Mouse (Mus musculus): Measurements from ENCODE around the gene Rnf114. TPM values are rescaled to one million over a fixed set of nuclear protein-coding genes. Genes with fewer than 3 reads are reported as not detected.

Gene Rnf114
- total and polyA plus RNA-seq, 2 experiments: 44.3 to 71.0 TPM

GRCm38 (mm10) chr2:167519606-167520252, 27.3 kb downstream of the Rnf114 start:
- DNase-seq (ENCODE audit: extremely low read depth, low read depth, low spot score): no peak
- TF ChIP-seq CTCF (IDR thresholded peaks at IDR 0.05; ENCODE audit: low read depth, low read length): 0 out of 2 replicates have a peak, but pooled peaks have one; percentile 3
- no peak for TF ChIP-seq POLR2A (IDR thresholded peaks at IDR 0.05; ENCODE audit: extremely low read depth, insufficient read depth, low read length)
- H3K27me3 ChIP-seq (ENCODE audit: control insufficient read depth, insufficient read depth, low read length): no peaks in the 10 kb centered on the region
- H3K4me1 ChIP-seq (ENCODE audit: control insufficient read depth, insufficient read depth, low read length): no peaks in the 10 kb centered on the region
- no peak overlapping the region for H3K9ac ChIP-seq (ENCODE audit: low read depth, low read length)
- whole genome bisulfite sequencing: 90% methylated on average over 5 of the region's 5 CpGs
- no peaks in the 10 kb centered on the region for H3K79me2 ChIP-seq (ENCODE audit: control insufficient read depth, insufficient read depth, low read length)
- H3K4me3 ChIP-seq (ENCODE audit: insufficient read depth, low read depth, low read length): no peak overlapping the region
- H3K27ac ChIP-seq (replicated peaks; ENCODE audit: insufficient read depth, low read depth, low read length): no peak overlapping the region
- H3K36me3 ChIP-seq (ENCODE audit: control insufficient read depth, insufficient read depth, low read length): peaks cover 18% of the 10 kb centered on the region

DNA sequence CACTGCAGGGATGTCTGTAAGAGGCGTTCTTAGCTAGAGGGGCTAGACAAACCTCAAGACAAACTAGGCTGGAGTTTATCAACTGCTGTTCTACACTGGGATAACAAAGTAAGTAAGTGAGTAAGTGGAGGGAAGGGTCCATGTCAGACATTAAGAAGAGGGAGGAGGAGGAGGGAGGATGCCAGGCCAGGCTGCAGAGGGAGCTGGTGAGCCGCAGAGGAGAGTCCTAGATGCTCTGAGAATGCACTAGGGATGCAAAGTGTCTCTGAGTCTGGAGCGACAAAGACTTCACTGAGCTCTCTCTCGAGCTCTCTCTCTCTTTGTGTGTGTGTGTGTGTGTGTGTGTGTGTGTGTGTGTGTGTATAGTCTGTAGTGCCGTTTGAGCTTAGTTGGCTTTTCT, 35.8 kb downstream of the Rnf114 start:
- 31% methylated on average over 5 of the region's 5 CpGs for WGBS
- Histone ChIP-seq H3K4me3 (ENCODE audit: insufficient read depth, low read depth, low read length) (no peak overlapping the region), H3K79me2 (ENCODE audit: control insufficient read depth, insufficient read depth, low read length) (no peaks in the 10 kb centered on the region), H3K27me3 (ENCODE audit: control insufficient read depth, insufficient read depth, low read length) (no peaks in the 10 kb centered on the region), H3K36me3 (ENCODE audit: control insufficient read depth, insufficient read depth, low read length) (no peaks in the 10 kb centered on the region), H3K9ac (ENCODE audit: low read depth, low read length) (no peak overlapping the region), H3K4me1 (ENCODE audit: control insufficient read depth, insufficient read depth, low read length) (no peaks in the 10 kb centered on the region), H3K27ac (replicated peaks; ENCODE audit: insufficient read depth, low read depth, low read length) (no peak overlapping the region)
- no peak for DNase-seq (ENCODE audit: extremely low read depth, low read depth, low spot score)
- TF ChIP-seq POLR2A (IDR thresholded peaks at IDR 0.05; ENCODE audit: extremely low read depth, insufficient read depth, low read length): no peak
- peak; percentile 67 for TF ChIP-seq CTCF (IDR thresholded peaks at IDR 0.05; ENCODE audit: low read depth, low read length)

GRCm38 (mm10) chr2:167529935-167530513, 37.6 kb downstream of the Rnf114 start:
- H3K27me3 ChIP-seq (ENCODE audit: control insufficient read depth, insufficient read depth, low read length): no peaks in the 10 kb centered on the region
- no peaks in the 10 kb centered on the region for H3K79me2 ChIP-seq (ENCODE audit: control insufficient read depth, insufficient read depth, low read length)
- no peak for DNase-seq (ENCODE audit: extremely low read depth, low read depth, low spot score)
- no peaks in the 10 kb centered on the region for H3K4me1 ChIP-seq (ENCODE audit: control insufficient read depth, insufficient read depth, low read length)
- no peak overlapping the region for H3K9ac ChIP-seq (ENCODE audit: low read depth, low read length)
- no peaks in the 10 kb centered on the region for H3K36me3 ChIP-seq (ENCODE audit: control insufficient read depth, insufficient read depth, low read length)
- WGBS: 65% methylated on average over 5 of the region's 5 CpGs
- no peak overlapping the region for H3K27ac ChIP-seq (replicated peaks; ENCODE audit: insufficient read depth, low read depth, low read length)
- TF ChIP-seq CTCF (IDR thresholded peaks at IDR 0.05; ENCODE audit: low read depth, low read length) (no peak), POLR2A (IDR thresholded peaks at IDR 0.05; ENCODE audit: extremely low read depth, insufficient read depth, low read length) (no peak)
- H3K4me3 ChIP-seq (ENCODE audit: insufficient read depth, low read depth, low read length): no peak overlapping the region

DNA sequence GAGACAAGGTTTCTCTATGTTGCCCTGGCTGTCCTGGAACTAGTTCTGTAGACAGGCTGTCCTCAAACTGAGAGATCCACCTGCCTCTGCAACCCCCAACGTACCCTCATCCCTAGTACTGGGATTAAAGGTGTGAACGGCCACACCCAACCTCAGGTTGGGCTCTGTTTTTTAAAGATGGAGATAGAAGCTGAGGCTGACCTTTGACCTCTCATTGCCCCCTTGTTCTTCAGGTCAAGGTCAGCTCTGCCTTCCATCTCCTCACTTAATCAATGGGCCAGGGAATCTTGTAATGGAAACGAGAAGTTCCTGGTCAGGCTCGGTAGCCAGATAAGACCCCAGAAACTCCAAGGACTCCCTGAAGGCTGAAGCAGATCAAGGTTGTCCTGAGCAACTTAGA, 38.1 kb downstream of the Rnf114 start:
- no peaks in the 10 kb centered on the region for H3K27me3 ChIP-seq (ENCODE audit: control insufficient read depth, insufficient read depth, low read length)
- no peak overlapping the region for H3K9ac ChIP-seq (ENCODE audit: low read depth, low read length)
- H3K36me3 ChIP-seq (ENCODE audit: control insufficient read depth, insufficient read depth, low read length): no peaks in the 10 kb centered on the region
- no peak for TF ChIP-seq CTCF (IDR thresholded peaks at IDR 0.05; ENCODE audit: low read depth, low read length)
- no peak for TF ChIP-seq POLR2A (IDR thresholded peaks at IDR 0.05; ENCODE audit: extremely low read depth, insufficient read depth, low read length)
- no peak overlapping the region for H3K27ac ChIP-seq (replicated peaks; ENCODE audit: insufficient read depth, low read depth, low read length)
- no peaks in the 10 kb centered on the region for H3K79me2 ChIP-seq (ENCODE audit: control insufficient read depth, insufficient read depth, low read length)
- H3K4me3 ChIP-seq (ENCODE audit: insufficient read depth, low read depth, low read length): no peak overlapping the region
- no peak for DNase-seq (ENCODE audit: extremely low read depth, low read depth, low spot score)
- 90% methylated on average over 4 of the region's 4 CpGs for WGBS
- no peaks in the 10 kb centered on the region for H3K4me1 ChIP-seq (ENCODE audit: control insufficient read depth, insufficient read depth, low read length)

DNA sequence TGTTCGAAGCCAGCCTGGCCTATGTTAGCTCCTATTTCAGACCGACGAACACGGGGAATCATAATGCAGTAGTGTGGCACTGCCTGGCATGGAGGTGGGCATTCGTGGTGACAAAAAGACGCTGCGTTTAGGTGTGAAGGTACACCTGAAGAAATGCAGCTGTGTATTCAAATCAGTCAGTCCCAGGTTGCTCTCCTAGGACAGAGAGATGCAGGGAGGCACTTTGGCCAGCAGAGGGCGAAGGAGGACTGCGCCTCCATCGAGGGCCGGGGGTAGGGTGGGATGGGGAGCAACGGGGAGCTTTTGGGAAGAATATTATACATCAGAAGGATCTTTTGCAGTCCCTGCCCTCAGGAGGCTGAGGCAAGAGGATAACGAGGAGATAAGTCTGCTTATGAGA, 39.7 kb downstream of the Rnf114 start:
- no peaks in the 10 kb centered on the region for H3K79me2 ChIP-seq (ENCODE audit: control insufficient read depth, insufficient read depth, low read length)
- 24% methylated on average over 13 of the region's 13 CpGs for WGBS
- H3K27me3 ChIP-seq (ENCODE audit: control insufficient read depth, insufficient read depth, low read length): no peaks in the 10 kb centered on the region
- TF ChIP-seq CTCF (IDR thresholded peaks at IDR 0.05; ENCODE audit: low read depth, low read length) (peak; percentile 90), POLR2A (IDR thresholded peaks at IDR 0.05; ENCODE audit: extremely low read depth, insufficient read depth, low read length) (no peak)
- H3K4me1 ChIP-seq (ENCODE audit: control insufficient read depth, insufficient read depth, low read length): no peaks in the 10 kb centered on the region
- H3K36me3 ChIP-seq (ENCODE audit: control insufficient read depth, insufficient read depth, low read length): no peaks in the 10 kb centered on the region
- no peak overlapping the region for H3K9ac ChIP-seq (ENCODE audit: low read depth, low read length)
- no peak overlapping the region for H3K4me3 ChIP-seq (ENCODE audit: insufficient read depth, low read depth, low read length)
- DNase-seq (ENCODE audit: extremely low read depth, low read depth, low spot score): no peak
- H3K27ac ChIP-seq (replicated peaks; ENCODE audit: insufficient read depth, low read depth, low read length): no peak overlapping the region

GRCm38 (mm10) chr2:167533880-167534279, 41.4 kb downstream of the Rnf114 start:
- no peaks in the 10 kb centered on the region for H3K4me1 ChIP-seq (ENCODE audit: control insufficient read depth, insufficient read depth, low read length)
- no peaks in the 10 kb centered on the region for H3K79me2 ChIP-seq (ENCODE audit: control insufficient read depth, insufficient read depth, low read length)
- DNase-seq (ENCODE audit: extremely low read depth, low read depth, low spot score): no peak
- H3K27ac ChIP-seq (replicated peaks; ENCODE audit: insufficient read depth, low read depth, low read length): no peak overlapping the region
- H3K36me3 ChIP-seq (ENCODE audit: control insufficient read depth, insufficient read depth, low read length): no peaks in the 10 kb centered on the region
- H3K4me3 ChIP-seq (ENCODE audit: insufficient read depth, low read depth, low read length): no peak overlapping the region
- H3K9ac ChIP-seq (ENCODE audit: low read depth, low read length): no peak overlapping the region
- no peaks in the 10 kb centered on the region for H3K27me3 ChIP-seq (ENCODE audit: control insufficient read depth, insufficient read depth, low read length)
- TF ChIP-seq POLR2A (IDR thresholded peaks at IDR 0.05; ENCODE audit: extremely low read depth, insufficient read depth, low read length) (no peak), CTCF (IDR thresholded peaks at IDR 0.05; ENCODE audit: low read depth, low read length) (no peak)
